Mouse (Mus musculus): ENCODE data around the gene Fam117b.

The Fam117b gene

GRCm38 (mm10) chr1:59913195-59913868 lies 526 bp downstream of the Fam117b start:
- peak; percentile 34 for DNase-seq (ENCODE audit: low read depth, low spot score)

- DNase-seq (ENCODE audit: low read depth, low spot score) = no peak
Observed at GRCm38 (mm10) chr1:59913869-59914225, 1.0 kb downstream of the Fam117b start.

DNA sequence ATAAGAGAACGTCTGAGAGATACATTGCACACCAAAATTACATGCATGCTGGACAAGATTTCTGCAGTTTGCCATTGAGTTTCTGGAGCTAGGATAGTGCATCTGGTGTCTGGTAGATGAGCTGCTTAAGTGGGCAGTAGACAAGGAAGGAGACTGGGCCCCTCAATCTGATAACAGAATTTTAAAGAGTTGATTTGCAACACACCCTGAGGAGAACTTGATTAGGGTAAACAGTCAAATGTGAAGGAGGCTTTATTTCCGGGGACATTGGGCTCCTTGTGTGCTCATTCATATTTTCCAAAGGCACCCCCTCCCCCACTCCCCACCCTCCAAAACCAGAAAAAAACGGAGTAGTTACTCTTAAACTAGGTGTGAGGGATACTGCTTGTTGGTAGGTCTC lies 2.0 kb downstream of the Fam117b start:
- no peak for DNase-seq (ENCODE audit: low read depth, low spot score)

DNA sequence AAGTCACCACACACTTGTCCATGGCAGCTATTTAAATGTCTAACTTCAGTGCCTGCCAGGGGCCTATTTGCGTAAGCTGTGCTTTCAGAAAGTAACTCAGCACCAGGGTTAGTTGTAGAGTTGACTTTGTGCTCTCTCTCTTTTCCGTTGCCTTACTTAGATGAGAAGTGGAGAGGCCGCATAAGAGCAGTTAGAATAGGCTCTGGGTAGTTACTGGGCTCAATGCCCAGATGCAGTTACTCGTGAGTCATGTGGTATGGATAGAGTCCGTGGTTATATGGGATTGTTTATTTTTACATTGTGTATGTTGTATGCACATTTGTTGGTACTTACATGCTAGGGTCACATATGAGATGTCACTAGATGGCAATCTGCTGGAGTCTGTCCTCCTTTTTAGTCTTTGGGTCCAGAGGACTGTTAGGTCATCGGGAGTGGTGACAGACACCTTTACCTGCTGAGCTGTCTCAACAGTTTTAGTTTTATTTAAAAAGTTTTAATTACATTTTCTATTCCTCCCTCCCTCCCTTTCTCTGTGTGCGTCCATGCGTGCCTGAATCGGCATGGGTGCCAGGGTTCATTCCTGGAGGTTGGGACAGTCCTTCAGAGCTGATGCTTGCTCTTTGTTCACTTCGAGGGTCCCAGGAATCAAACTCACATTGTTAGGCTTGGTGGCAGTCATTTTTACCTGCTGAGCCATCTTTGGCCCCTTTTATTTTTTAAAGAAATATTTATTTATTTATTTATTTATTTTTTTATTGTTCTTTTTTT lies 3.2 kb downstream of the Fam117b start:
- DNase-seq (ENCODE audit: low read depth, low spot score) = no peak

DNA sequence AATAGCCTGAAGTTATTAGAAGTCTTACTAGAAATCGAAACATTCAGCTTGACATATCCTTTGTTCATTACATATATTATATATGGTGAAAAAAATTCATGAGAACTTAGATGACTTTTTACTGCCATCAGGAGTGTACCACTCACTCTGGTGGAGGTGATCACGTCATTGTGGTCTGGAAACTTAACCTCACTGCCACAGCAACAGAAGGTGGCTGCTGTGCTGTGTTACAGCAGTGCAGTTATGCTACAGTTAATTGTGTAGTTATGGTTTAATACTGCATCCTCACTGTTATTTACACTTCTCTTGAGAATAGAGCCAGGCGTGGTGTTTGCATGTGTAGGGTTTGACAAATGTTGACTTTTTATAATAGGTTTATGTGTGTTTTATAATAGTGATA lies 4.6 kb downstream of the Fam117b start:
- DNase-seq (ENCODE audit: low read depth, low spot score) = no peak

DNA sequence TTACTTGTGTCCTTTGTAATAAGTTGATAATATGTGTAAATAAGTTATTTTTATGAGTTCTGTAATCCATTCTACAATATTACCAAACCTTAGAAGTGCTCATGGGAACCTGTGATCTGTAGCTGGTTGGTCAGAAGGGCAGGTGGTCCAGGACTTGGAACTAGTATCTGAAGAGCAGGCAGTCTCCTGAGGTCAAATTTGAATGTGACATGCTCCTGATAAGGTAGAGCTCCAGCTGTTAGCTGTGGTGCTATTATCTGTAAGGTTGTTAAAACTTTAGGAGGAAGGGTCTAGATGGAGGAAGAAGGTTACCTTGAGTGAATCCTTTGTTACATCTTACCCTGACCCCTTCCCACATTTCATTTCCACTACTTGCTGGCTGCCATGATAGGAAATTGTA lies 5.3 kb downstream of the Fam117b start:
- no peak for DNase-seq (ENCODE audit: low read depth, low spot score)

DNA sequence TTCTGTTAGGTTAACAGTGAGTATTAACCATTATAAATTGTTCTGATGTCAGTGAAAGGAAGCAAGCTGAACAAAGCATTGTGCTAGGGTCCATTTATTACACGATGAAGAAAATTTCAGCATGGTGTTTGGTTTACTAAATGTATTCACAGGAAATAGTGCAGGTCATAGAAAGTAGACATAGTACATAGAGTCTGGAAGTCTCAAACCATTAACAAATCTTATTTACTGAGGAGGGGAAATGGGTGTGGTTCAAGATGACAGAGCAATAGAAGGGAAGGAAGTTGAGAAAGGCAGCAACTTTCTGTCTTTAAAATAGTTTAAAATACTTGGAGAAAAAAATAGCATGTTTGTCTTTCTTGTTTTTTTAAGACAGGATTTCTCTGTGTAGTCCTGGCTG lies 10.4 kb downstream of the Fam117b start:
- no peak for DNase-seq (ENCODE audit: low read depth, low spot score)

DNA sequence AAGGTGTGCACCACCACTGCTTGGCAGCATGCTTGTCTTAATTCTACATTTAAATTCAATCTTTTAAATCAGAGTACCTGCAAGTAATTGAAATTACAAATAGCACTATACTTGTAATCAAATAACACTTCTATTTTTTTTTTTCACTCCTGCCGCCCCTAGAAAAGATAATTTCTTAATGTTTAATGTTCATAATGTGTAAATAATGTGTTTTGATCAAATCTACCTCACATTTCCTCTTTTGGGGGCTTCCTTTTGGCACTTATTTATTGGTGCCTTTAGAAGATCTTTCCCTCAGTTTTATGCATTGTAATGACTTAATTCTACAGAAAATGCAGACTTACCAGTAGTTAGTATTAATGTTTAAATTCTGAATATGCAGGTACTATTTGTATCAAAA lies 10.9 kb downstream of the Fam117b start:
- DNase-seq (ENCODE audit: low read depth, low spot score) = no peak

DNA sequence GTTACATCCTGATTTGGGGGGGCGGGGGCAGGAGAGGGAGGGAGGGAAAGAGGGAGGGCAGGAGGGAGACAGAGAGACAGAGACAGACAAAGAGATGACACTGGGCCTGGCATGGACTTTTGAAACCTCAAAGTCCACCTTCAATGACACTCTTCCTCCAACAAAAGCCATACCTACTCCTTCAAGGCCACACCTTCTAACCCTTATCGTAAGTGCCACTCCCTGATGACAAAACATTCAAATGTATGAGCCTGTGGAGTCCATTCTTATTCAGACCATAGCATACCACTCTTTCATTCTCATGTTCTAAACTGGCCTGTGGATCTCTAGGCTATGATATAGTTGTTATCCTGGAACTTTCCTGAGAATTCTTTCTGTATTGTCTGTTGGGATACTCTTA lies 11.6 kb downstream of the Fam117b start:
- DNase-seq (ENCODE audit: low read depth, low spot score) = no peak

DNA sequence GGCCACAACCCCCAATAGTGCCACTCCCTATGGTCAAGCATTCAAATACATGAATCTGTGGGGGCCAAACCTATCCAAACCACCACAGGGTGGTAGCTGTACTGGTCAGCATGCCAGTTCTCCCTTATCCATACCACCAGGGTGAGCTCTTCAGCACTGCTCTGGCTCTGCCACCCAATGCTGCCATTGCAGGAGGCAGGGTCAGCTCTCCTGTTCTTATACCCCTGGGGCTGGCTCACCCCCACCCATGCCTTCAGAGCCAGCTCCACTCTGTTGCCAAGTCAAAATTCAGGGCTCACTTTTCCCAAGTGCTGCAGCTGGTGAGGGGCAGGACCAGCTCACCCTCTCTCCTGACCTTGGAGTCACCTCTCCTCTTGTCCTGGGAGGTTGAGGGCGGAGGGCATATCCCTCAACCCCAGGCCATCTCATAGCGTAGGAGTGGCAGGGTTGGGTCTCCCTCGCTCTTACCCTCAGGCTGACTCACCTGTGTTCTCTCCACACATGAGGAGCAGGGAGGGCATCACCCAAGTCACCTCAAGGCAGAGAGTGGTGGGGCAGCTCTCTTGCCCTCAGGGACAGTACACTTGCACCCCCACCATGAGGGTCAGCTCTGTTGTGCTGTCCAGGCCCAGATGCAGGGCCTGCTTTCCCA lies 13.3 kb downstream of the Fam117b start:
- DNase-seq (ENCODE audit: low read depth, low spot score) = no peak

DNA sequence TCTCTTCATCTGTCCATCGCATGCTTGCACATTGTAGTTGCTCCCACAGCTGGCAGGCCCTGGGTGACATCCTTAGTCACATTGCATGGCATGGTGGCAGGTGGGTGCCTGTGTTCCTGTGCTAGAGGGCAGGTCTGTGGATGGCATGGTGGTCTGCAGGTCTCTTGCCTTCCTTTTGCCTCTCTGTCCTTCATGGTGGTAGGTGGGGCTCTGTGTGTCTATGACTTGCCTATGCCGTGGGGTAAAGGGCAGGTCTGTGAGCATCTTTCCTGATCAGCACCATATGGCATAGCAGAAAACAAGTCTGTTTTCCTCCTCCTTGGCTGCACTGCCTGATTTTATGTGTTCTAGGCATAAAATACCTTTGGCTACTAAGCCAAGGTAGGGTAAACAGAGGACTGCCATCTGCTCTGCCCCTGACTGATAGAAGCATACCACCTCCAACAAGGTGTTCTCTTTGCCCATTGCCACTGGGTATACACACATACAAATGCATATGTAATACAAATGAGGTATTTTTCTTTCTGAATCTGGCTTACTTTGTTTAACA lies 14.4 kb downstream of the Fam117b start:
- DNase-seq (ENCODE audit: low read depth, low spot score) = no peak

DNA sequence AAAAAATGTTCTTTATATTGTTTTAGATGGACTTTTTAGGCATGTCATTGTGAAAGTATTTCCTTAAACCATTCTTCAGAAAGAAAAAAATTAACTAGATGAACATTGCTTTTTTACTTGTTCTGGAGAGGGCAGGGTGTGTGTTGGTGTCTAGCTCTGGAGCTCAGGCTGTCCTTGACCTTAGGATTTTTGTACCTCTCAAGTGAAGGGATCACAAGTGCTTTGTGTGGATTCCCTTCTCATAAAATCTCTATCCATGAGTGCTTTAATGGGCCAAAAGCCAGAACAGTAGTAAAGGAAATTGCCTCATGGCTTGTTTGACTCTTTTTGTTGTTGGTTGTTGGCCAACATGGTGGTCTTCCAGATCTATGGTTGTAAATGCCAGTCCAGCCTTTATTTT lies 18.1 kb downstream of the Fam117b start:
- DNase-seq (ENCODE audit: low read depth, low spot score) = no peak

DNA sequence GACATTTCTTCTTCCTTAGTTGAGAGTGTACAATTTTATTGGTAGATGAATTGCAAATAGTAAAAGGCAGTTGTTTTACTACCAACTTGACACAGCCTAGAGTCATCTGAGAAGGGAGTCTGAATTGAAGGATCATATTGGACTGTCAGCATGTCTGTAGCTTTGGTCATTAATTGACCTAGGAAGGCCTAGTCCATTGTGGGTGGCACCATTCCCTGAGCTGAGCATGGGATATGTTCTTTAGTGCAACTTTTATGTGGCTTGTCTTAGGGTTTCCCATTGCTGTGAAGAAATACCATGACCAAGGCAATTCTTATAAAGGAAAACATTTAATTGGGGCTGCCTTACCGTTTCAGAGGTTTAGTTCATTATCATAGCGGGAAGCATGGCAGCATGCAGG lies 20.2 kb downstream of the Fam117b start:
- no peak for DNase-seq (ENCODE audit: low read depth, low spot score)

DNA sequence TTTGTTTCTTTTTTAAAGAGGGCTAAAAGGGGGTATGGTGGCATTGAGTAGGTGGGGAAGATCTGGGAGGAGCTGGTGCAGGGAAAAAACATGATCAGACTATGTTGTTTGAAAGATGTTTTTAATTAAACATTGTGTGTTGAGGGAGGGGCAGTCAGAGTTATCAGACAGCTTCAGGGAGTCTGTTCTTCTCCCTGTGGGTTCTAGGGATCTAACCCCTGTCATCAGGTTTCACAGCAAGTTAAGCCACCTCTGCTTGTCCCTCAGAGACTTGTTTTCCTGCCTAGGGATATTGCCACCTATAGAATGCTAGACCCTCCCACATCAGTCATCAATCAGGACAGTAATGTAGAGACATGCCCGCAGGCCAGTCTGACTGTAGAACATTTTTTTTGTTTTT lies 28.3 kb downstream of the Fam117b start:
- no peak for DNase-seq (ENCODE audit: low read depth, low spot score)

DNA sequence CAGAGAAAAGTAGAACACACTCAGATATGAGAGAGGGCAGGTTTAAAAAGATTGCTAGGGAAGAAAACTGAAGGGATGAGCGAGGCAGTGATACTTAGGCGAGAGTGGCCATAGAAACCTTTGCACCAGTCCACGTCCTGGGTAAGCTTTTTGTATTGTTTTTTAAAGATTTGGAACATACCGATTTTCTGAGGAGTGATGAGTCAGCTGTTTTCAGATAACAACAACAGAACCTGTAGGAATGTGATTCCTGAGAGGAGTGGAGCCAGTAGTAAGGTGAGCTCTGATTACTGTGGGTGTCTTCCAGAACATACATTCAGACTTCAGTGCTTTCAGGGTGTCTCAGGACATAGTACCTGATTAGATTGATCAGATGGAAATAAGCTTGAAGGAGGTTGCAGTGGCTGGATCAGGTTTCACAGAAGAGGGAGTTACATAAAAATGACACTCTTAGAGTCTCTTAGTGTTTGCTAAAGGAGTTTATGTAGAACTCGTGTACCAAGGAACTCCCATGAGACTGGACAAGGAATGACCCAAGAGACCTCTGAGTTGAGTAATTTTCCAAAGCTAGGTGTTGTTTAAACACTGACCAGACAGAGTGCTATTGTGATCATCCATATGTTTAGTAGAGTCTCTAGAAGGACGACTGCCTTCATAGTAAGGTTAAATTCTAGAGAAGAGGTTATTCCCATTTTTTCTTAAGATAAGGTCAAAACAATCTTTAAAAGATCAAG lies 29.4 kb downstream of the Fam117b start:
- DNase-seq (ENCODE audit: low read depth, low spot score) = no peak

DNA sequence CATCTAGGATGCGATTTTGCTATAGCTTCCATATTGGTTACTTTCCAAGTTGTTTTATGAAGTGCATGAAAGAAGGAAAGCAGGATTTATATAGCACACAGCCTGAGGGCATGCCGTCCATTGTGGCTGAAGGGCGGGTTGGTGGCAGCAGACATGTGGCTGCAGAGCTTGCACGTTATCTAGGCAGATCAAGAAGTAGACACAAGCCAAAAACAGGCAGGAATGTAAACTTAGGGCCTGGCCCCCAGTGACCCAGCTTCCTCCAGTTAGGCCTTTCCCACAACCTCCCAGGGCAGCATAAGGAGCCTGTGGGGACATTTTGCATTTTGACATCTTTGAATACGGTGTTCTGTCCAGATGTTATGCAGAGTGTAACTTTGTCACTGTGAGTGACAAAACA lies 31.0 kb downstream of the Fam117b start:
- DNase-seq (ENCODE audit: low read depth, low spot score) = no peak

- no peak for DNase-seq (ENCODE audit: low read depth, low spot score)
Observed at GRCm38 (mm10) chr1:59945969-59946368, 33.2 kb downstream of the Fam117b start.

DNA sequence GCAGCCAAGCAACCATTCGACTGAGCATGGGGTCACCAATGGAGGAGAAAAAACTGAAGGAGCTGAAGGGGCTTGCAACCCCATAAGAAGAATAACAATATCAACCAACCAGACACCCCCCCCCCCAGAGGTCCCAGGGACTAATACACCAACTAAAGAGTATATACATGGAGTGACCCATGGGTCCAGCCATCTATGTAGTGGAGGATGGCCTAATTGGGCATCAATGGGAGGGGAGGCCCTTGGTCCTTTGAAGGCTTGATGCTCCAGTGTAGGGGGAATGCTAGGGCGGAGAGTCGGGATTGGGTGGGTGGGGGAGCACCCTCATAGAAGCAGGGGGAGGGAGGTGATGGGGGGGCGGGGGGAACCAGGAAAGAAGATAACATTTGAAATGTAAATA lies 34.7 kb downstream of the Fam117b start:
- no peak for DNase-seq (ENCODE audit: low read depth, low spot score)

- DNase-seq (ENCODE audit: low read depth, low spot score) = no peak
Observed at GRCm38 (mm10) chr1:59957206-59957605, 44.4 kb downstream of the Fam117b start.

DNA sequence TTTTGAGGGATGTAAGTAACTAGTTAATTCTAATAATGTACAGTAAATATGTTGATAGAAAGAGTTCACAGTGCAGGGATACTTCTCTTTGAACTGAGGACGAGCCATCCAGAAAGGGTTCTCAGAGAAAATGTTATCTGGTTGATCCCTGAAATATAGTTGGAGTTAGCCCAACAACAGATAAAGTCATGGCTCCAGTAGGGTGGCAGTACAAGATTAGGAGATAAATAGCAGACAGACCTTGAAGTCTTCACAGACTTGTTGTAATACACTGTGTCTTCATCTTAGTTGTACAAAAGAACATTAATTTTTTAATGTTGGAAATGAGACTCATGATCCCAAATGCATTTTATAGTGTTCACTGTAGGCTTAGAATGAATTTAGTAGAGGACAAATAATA lies 47.1 kb downstream of the Fam117b start:
- no peak for DNase-seq (ENCODE audit: low read depth, low spot score)

DNA sequence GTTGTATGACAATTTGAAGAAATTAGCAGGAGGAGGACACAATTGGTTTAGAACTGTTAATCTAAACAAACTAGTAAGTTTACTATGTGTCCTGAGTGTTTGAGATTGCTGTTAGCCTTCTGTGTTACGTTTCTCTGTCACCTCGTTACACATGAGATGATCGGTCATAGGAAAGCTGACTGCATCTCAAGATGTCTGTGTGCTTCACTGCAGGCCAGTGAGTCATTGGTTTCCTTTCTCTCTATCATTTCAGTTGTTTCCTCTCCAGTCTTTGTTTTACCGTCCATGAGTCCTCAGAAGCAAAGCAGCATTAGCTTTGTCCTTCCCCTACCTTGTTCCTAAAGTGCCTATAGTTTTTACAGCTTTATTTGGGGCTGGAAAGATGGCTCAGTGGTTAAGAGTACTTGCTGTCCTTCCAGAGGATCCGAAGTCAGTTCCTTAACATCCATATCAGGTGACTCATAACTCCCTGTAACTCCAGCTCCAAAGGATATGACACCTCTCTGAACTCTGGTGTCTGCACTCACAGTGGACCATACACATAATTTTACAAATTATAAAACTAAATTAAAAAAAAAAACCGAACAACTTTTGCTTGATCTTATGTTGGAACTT lies 53.5 kb downstream of the Fam117b start:
- DNase-seq (ENCODE audit: low read depth, low spot score) = no peak

DNA sequence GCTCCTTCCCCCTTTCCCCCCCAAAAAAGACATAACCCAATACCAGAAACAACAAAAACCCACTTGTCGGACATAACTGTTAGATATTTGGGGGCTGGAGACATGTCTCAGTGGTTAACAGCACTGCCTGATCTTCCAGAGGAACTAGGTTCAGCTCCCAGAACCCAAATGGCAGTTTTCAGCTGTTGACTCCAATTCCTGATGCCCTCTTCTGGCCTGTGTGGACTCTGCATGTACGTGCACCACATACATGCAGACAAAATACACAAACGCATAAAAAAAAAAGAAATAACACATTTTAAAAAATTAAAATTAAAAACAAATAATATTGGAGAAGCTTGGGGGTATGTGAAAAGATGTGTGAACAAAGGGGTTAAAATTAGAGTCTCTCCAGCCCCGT lies 54.5 kb downstream of the Fam117b start:
- DNase-seq (ENCODE audit: low read depth, low spot score) = no peak
